Mouse (Mus musculus): ENCODE results near the gene Cldn15. TPM values are rescaled to one million over a fixed set of nuclear protein-coding genes. Genes with fewer than 3 reads are reported as not detected.
A peak's percentile ranks its signal among the peaks of the same experiment; 100 is the strongest.

Gene Cldn15
- polyA plus RNA-seq, 1 experiment from 2014 or later = 1.9 TPM

- H3K36me3 ChIP-seq = peaks cover 40% of the 10 kb centered on the region
- H3K4me2 ChIP-seq = peak overlapping the region; percentile 78
- peak overlapping the region; percentile 68 for H3K4me3 ChIP-seq
- H3K9me3 ChIP-seq (replicated peaks) = no peaks in the 10 kb centered on the region
- no peak for ATAC-seq (ENCODE audit: insufficient number of reproducible peaks, low FRiP score)
- H3K4me1 ChIP-seq (replicated peaks) = peaks cover 41% of the 10 kb centered on the region
- 73% methylated on average over 8 of the region's 8 CpGs for WGBS
- no peaks in the 10 kb centered on the region for H3K27me3 ChIP-seq (replicated peaks)
- peak overlapping the region; percentile 76 for H3K9ac ChIP-seq
- peak overlapping the region; percentile 83; the same call in 1 of the 2 replicates for H3K27ac ChIP-seq (ENCODE audit: poor library complexity, severe bottlenecking)
Measured at GRCm38 (mm10) chr5:136962966-136963540, 3.4 kb upstream of the Cldn15 start.

- H3K4me1 ChIP-seq (replicated peaks) = peaks cover 41% of the 10 kb centered on the region
- peak overlapping the region; percentile 81 for H3K27ac ChIP-seq (ENCODE audit: poor library complexity, severe bottlenecking)
- H3K27me3 ChIP-seq (replicated peaks) = no peaks in the 10 kb centered on the region
- H3K9ac ChIP-seq = no peak overlapping the region; the same call in 1 of the 2 replicates
- peak overlapping the region; percentile 15; the same call in 1 of the 2 replicates for H3K4me2 ChIP-seq
- ATAC-seq (ENCODE audit: insufficient number of reproducible peaks, low FRiP score) = peak; percentile 81
- no peak overlapping the region for H3K4me3 ChIP-seq
- H3K36me3 ChIP-seq = peaks cover 40% of the 10 kb centered on the region
- 60% methylated on average over 9 of the region's 9 CpGs for WGBS
- no peaks in the 10 kb centered on the region for H3K9me3 ChIP-seq (replicated peaks)
Measured at GRCm38 (mm10) chr5:136965210-136965609, 1.2 kb upstream of the Cldn15 start.

GRCm38 (mm10) chr5:136965686-136966085 is 730 bp upstream of the Cldn15 start:
- no peak for ATAC-seq (ENCODE audit: insufficient number of reproducible peaks, low FRiP score)
- Histone ChIP-seq H3K27ac (ENCODE audit: poor library complexity, severe bottlenecking) (peak overlapping the region; percentile 81), H3K9ac (peak overlapping the region; percentile 42; the same call in 1 of the 2 replicates)

GRCm38 (mm10) chr5:136966861-136967455 is 542 bp downstream of the Cldn15 start:
- 89% methylated on average over 4 of the region's 4 CpGs for WGBS
- no peak for ATAC-seq (ENCODE audit: insufficient number of reproducible peaks, low FRiP score)

More at GRCm38 (mm10) chr5:136965686-136966085, 730 bp upstream of the Cldn15 start:
- no peak overlapping the region; the same call in 1 of the 2 replicates for H3K4me2 ChIP-seq
- peaks cover 41% of the 10 kb centered on the region for H3K4me1 ChIP-seq (replicated peaks)
- WGBS = 85% methylated on average over 8 of the region's 8 CpGs
- no peaks in the 10 kb centered on the region for H3K27me3 ChIP-seq (replicated peaks)
- peaks cover 40% of the 10 kb centered on the region for H3K36me3 ChIP-seq
- H3K9me3 ChIP-seq (replicated peaks) = no peaks in the 10 kb centered on the region
- H3K4me3 ChIP-seq = no peak overlapping the region

GRCm38 (mm10) chr5:136967592-136967991 is 1.2 kb downstream of the Cldn15 start:
- no peaks in the 10 kb centered on the region for H3K9me3 ChIP-seq (replicated peaks)
- H3K36me3 ChIP-seq = peaks cover 40% of the 10 kb centered on the region
- H3K27ac ChIP-seq (ENCODE audit: poor library complexity, severe bottlenecking) = peak overlapping the region; percentile 81
- H3K27me3 ChIP-seq (replicated peaks) = no peaks in the 10 kb centered on the region
- WGBS = 57% methylated on average over 10 of the region's 10 CpGs
- no peak for ATAC-seq (ENCODE audit: insufficient number of reproducible peaks, low FRiP score)
- no peak overlapping the region for H3K4me2 ChIP-seq
- no peak overlapping the region for H3K9ac ChIP-seq
- no peak overlapping the region for H3K4me3 ChIP-seq
- peaks cover 37% of the 10 kb centered on the region for H3K4me1 ChIP-seq (replicated peaks)

More at GRCm38 (mm10) chr5:136966861-136967455, 542 bp downstream of the Cldn15 start:
- no peak overlapping the region for H3K4me3 ChIP-seq
- H3K4me1 ChIP-seq (replicated peaks) = peaks cover 37% of the 10 kb centered on the region
- no peaks in the 10 kb centered on the region for H3K9me3 ChIP-seq (replicated peaks)
- peaks cover 40% of the 10 kb centered on the region for H3K36me3 ChIP-seq
- H3K27ac ChIP-seq (ENCODE audit: poor library complexity, severe bottlenecking) = peak overlapping the region; percentile 81
- no peaks in the 10 kb centered on the region for H3K27me3 ChIP-seq (replicated peaks)
- H3K9ac ChIP-seq = no peak overlapping the region
- no peak overlapping the region; the same call in 1 of the 2 replicates for H3K4me2 ChIP-seq

- peaks cover 12% of the 10 kb centered on the region for H3K36me3 ChIP-seq
- peaks cover 19% of the 10 kb centered on the region for H3K4me1 ChIP-seq (replicated peaks)
- H3K9ac ChIP-seq = no peak overlapping the region
- WGBS = 54% methylated on average over 1 of the region's 1 CpGs
- no peaks in the 10 kb centered on the region for H3K9me3 ChIP-seq (replicated peaks)
- H3K4me3 ChIP-seq = no peak overlapping the region
- H3K27ac ChIP-seq (ENCODE audit: poor library complexity, severe bottlenecking) = no peak overlapping the region
- no peak; the same call in 1 of the 2 replicates for ATAC-seq (ENCODE audit: insufficient number of reproducible peaks, low FRiP score)
- H3K4me2 ChIP-seq = no peak overlapping the region
- no peaks in the 10 kb centered on the region for H3K27me3 ChIP-seq (replicated peaks)
Measured at GRCm38 (mm10) chr5:136970703-136971102, 4.3 kb downstream of the Cldn15 start.

GRCm38 (mm10) chr5:136973670-136974069 is 7.3 kb downstream of the Cldn15 start:
- ATAC-seq (ENCODE audit: insufficient number of reproducible peaks, low FRiP score) = no peak
- 60% methylated on average over 8 of the region's 8 CpGs for WGBS
- Histone ChIP-seq H3K4me2 (no peak overlapping the region), H3K9ac (no peak overlapping the region), H3K27me3 (replicated peaks) (no peaks in the 10 kb centered on the region), H3K4me1 (replicated peaks) (no peaks in the 10 kb centered on the region), H3K4me3 (no peak overlapping the region), H3K36me3 (no peaks in the 10 kb centered on the region), H3K27ac (ENCODE audit: poor library complexity, severe bottlenecking) (no peak overlapping the region), H3K9me3 (replicated peaks) (no peaks in the 10 kb centered on the region)

GRCm38 (mm10) chr5:136977769-136978168 is 11.4 kb downstream of the Cldn15 start:
- Histone ChIP-seq H3K36me3 (peaks cover 20% of the 10 kb centered on the region), H3K27me3 (replicated peaks) (no peaks in the 10 kb centered on the region), H3K4me3 (no peak overlapping the region), H3K27ac (ENCODE audit: poor library complexity, severe bottlenecking) (no peak overlapping the region), H3K4me2 (no peak overlapping the region), H3K9ac (no peak overlapping the region), H3K4me1 (replicated peaks) (no peaks in the 10 kb centered on the region; the same call in 1 of the 2 replicates), H3K9me3 (replicated peaks) (no peaks in the 10 kb centered on the region)
- 69% methylated on average over 4 of the region's 4 CpGs for WGBS
- no peak for ATAC-seq (ENCODE audit: insufficient number of reproducible peaks, low FRiP score)

- no peak for ATAC-seq (ENCODE audit: insufficient number of reproducible peaks, low FRiP score)
- Histone ChIP-seq H3K9ac (no peak overlapping the region), H3K9me3 (replicated peaks) (no peaks in the 10 kb centered on the region), H3K27ac (ENCODE audit: poor library complexity, severe bottlenecking) (no peak overlapping the region), H3K4me2 (no peak overlapping the region), H3K36me3 (peaks cover 39% of the 10 kb centered on the region), H3K4me1 (replicated peaks) (no peaks in the 10 kb centered on the region; the same call in 1 of the 2 replicates), H3K27me3 (replicated peaks) (no peaks in the 10 kb centered on the region), H3K4me3 (no peak overlapping the region)
- 79% methylated on average over 2 of the region's 2 CpGs for WGBS
Measured at GRCm38 (mm10) chr5:136979762-136980161, 13.3 kb downstream of the Cldn15 start.

GRCm38 (mm10) chr5:136980974-136981373 is 14.6 kb downstream of the Cldn15 start:
- WGBS = 84% methylated on average over 8 of the region's 8 CpGs
- Histone ChIP-seq H3K27ac (ENCODE audit: poor library complexity, severe bottlenecking) (no peak overlapping the region), H3K9me3 (replicated peaks) (no peaks in the 10 kb centered on the region), H3K36me3 (peaks cover 39% of the 10 kb centered on the region), H3K27me3 (replicated peaks) (no peaks in the 10 kb centered on the region), H3K9ac (no peak overlapping the region), H3K4me3 (no peak overlapping the region), H3K4me2 (no peak overlapping the region), H3K4me1 (replicated peaks) (peaks cover 4% of the 10 kb centered on the region)
- no peak for ATAC-seq (ENCODE audit: insufficient number of reproducible peaks, low FRiP score)

- Histone ChIP-seq H3K27me3 (replicated peaks) (no peaks in the 10 kb centered on the region), H3K4me2 (no peak overlapping the region), H3K4me1 (replicated peaks) (peaks cover 8% of the 10 kb centered on the region), H3K9me3 (replicated peaks) (no peaks in the 10 kb centered on the region), H3K4me3 (no peak overlapping the region), H3K9ac (no peak overlapping the region), H3K27ac (ENCODE audit: poor library complexity, severe bottlenecking) (no peak overlapping the region), H3K36me3 (peaks cover 39% of the 10 kb centered on the region)
- ATAC-seq (ENCODE audit: insufficient number of reproducible peaks, low FRiP score) = no peak
- WGBS = 62% methylated on average over 14 of the region's 16 CpGs
Measured at GRCm38 (mm10) chr5:136982338-136982930, 16.0 kb downstream of the Cldn15 start.

Measured in heart, embryonic 12.5 days (tissue).